Mouse (Mus musculus): ENCODE results near the gene Wdr24. TPM values are rescaled to one million over a fixed set of nuclear protein-coding genes. Genes with fewer than 3 reads are reported as not detected.
A peak's percentile ranks its signal among the peaks of the same experiment; 100 is the strongest.

Gene Wdr24
- polyA plus RNA-seq, 1 experiment from 2014 or later, result 24.3 TPM

DNA sequence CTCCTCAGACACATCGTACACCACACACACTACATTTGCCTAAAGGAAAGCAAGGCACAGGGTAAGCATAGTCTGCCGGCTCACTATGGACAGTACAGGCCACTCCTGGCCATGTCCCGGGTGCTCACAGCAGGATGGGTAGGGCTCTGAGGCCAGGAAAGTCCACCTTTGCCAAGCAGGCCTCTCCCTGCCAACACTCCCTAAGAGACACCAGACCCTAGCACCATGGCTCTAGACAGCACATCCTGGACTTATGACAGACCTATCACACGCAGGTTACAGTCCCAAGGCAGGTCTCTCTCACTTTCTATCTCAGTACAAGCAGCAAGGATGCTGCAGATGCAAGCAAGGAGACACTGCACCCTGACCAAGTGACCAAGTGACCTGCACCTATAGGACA, 19.7 kb downstream of the Wdr24 start:
- H3K36me3 ChIP-seq, result peaks cover 42% of the 10 kb centered on the region
- H3K4me2 ChIP-seq, result peak overlapping the region; percentile 88
- H3K9ac ChIP-seq, result 0 out of 2 replicates have a peak overlapping the region, but pooled peaks have one; percentile 88
- no peak overlapping the region for H3K27ac ChIP-seq
- peaks cover 18% of the 10 kb centered on the region for H3K4me1 ChIP-seq
- no peaks in the 10 kb centered on the region for H3K9me3 ChIP-seq
- WGBS, result 90% methylated on average over 4 of the region's 4 CpGs
- no peak for ATAC-seq (ENCODE audit: insufficient read depth, low FRiP score, low read depth)
- H3K4me3 ChIP-seq (replicated peaks), result peak overlapping the region; percentile 87
- H3K27me3 ChIP-seq (replicated peaks), result no peaks in the 10 kb centered on the region

DNA sequence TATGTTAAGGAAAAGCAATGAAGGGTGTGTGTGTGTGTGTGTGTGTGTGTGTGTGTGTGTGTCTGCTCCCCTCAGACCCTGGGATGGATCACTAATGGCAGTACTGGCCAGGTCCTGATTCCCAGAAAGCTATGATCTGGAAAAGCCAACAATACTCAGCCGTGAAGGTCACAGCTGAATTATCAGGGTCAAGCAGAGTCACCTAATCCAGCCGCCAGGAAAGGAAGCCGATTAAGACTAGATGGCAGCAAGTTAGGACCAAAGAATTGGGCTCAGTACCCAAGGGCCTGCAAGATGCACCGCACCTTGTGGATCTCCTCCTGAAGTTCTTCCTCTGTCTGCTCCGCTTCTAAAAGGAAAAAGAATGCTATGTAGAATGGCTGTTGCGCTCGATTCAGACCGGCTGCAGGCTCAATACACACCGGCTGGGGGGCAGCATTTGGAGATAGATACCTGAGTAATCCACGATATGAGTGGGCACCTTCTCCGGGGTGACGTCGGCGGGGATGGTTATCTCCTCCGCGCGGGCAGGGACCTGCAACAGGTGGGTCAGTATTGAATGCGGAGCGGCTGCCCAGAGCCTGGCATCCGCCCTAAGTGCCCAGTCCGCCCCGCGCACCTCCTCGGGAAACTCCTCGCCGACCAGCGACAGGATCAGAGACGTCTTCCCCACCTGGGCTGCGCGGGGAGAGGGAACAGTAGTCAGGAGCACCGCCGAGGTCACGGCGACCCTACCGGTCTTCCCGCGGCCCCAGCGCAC, 20.4 kb downstream of the Wdr24 start:
- H3K36me3 ChIP-seq, result peaks cover 45% of the 10 kb centered on the region
- WGBS, result 2% methylated on average over 38 of the region's 38 CpGs
- no peaks in the 10 kb centered on the region for H3K9me3 ChIP-seq
- H3K27me3 ChIP-seq (replicated peaks), result no peaks in the 10 kb centered on the region
- peak; percentile 3; the same call in 1 of the 2 replicates for ATAC-seq (ENCODE audit: insufficient read depth, low FRiP score, low read depth)
- peak overlapping the region; percentile 88 for H3K4me2 ChIP-seq
- peak overlapping the region; percentile 86 for H3K27ac ChIP-seq
- H3K4me3 ChIP-seq (replicated peaks), result peak overlapping the region; percentile 87
- peak overlapping the region; percentile 88 for H3K9ac ChIP-seq
- H3K4me1 ChIP-seq, result peaks cover 17% of the 10 kb centered on the region

DNA sequence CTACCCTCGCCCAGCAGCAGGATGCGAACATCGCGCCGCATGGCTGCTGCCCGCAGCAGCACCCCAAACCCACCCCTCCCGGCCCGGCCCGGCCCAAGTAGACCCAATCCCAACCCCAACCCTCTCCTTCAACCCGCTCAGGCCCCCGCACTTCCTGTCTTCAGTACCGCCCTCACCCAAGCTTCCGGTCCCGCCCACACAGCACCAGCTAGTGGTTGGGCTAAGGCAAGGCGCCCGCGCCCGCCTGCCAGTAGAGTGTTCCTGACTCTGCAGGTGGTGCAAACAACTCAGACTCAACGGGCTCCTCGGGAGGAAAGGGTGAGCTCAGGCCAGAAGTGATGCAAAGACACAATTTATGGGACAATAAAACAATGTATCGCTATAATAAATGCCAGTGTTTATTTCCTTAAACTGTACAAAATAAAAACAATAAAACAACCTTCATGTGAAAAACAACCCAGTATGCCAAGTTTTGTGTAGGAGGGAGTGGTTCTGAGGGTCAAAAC, 21.0 kb downstream of the Wdr24 start, which contains the start of gene Rhot2:
Rhot2 (minus strand) TSS at position 456 of the 506 bp plus-strand sequence.
- Histone ChIP-seq H3K27ac (peak within 1 kb of the TSS; percentile 86), H3K4me2 (peak within 1 kb of the TSS; percentile 88), H3K36me3 (peaks cover 38% of the 10 kb centered on the region), H3K9me3 (no peaks in the 10 kb centered on the region), H3K4me3 (replicated peaks) (peak within 1 kb of the TSS; percentile 87), H3K27me3 (replicated peaks) (no peaks in the 10 kb centered on the region), H3K9ac (peak within 1 kb of the TSS; percentile 88), H3K4me1 (peaks cover 15% of the 10 kb centered on the region)
- 2% methylated on average over 21 of the region's 21 CpGs for WGBS
- ATAC-seq (ENCODE audit: insufficient read depth, low FRiP score, low read depth), result peak; percentile 96

DNA sequence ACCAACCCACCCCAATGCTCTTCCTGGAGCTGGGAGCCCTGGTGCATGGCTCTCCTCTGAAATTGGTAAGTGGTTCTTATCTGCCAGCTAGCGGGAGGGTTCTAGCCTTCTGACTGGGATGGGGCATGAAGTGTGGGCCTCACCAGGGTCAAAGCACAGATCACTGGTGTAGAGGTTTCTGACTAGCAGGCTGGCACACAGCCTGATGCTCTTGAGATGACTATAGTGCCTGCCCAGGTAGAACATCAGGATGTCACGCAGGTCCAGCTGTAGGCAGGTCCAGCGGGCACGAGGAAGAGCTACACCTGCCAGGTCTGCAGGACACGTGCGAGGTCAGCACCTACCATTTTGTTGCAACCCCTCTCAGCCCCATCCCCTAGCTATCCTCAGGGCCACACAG, 36.8 kb downstream of the Wdr24 start:
- WGBS, result 89% methylated on average over 6 of the region's 6 CpGs
- Histone ChIP-seq H3K27ac (no peak overlapping the region), H3K36me3 (peaks cover under 1% of the 10 kb centered on the region; the same call in 1 of the 2 replicates), H3K4me1 (peaks cover 14% of the 10 kb centered on the region), H3K27me3 (replicated peaks) (no peaks in the 10 kb centered on the region), H3K9ac (peak overlapping the region; percentile 71; the same call in 1 of the 2 replicates), H3K4me3 (replicated peaks) (peak overlapping the region; percentile 70; the same call in 1 of the 2 replicates), H3K9me3 (no peaks in the 10 kb centered on the region), H3K4me2 (peak overlapping the region; percentile 92)
- ATAC-seq (ENCODE audit: insufficient read depth, low FRiP score, low read depth), result no peak

DNA sequence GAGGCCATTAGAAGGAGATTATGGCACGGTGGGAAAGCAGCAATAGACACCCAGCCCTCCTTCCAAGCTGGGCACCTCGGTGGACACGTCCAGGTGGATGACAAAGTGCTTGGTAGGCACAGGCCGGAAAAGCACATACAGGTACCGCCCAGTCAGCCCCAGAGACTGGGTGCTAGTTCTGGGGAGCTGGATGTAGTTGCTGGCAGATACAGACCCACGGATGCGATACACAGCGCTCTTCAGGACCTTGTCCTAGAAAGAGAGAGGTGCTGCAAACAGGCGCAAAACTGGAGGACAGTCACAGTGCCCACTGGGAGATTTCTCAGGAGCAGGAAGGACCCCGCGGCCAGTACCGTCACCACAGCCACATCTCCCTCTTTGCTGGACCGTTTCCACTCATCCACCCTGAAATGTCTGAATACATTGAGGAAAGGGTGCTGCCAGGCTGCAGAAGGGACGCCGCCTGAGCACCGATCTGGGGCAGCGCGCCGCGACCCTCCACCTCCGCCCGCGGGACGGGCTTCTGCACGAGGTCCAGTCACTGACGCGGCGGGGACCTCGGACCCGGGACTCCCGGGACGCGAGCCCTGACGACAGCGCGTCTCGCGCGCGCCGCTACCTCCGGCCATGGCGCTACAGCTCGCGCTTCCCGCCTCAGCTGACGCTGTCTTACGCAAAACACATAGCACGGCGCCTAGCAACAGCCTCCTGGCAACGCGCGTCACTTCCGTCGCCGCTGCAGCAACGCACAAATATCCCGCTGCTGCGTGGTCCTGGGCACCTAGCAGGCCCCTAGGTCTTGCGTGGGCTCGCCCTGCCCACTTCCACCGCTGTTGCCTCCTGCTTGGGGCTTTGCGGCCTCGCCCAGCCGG, 37.6 kb downstream of the Wdr24 start, which contains the start of gene Wdr90:
Wdr90 (minus strand) TSS at position 670 of the 872 bp plus-strand sequence.
- ATAC-seq (ENCODE audit: insufficient read depth, low FRiP score, low read depth), result peak; percentile 91
- no peaks in the 10 kb centered on the region for H3K36me3 ChIP-seq
- WGBS, result 3% methylated on average over 65 of the region's 65 CpGs
- H3K27ac ChIP-seq, result peak within 1 kb of the TSS; percentile 73
- H3K9me3 ChIP-seq, result no peaks in the 10 kb centered on the region
- peak within 1 kb of the TSS; percentile 92 for H3K4me2 ChIP-seq
- peak within 1 kb of the TSS; percentile 70 for H3K4me3 ChIP-seq (replicated peaks)
- peaks cover 14% of the 10 kb centered on the region for H3K4me1 ChIP-seq
- no peaks in the 10 kb centered on the region for H3K27me3 ChIP-seq (replicated peaks)
- peak within 1 kb of the TSS; percentile 71 for H3K9ac ChIP-seq

DNA sequence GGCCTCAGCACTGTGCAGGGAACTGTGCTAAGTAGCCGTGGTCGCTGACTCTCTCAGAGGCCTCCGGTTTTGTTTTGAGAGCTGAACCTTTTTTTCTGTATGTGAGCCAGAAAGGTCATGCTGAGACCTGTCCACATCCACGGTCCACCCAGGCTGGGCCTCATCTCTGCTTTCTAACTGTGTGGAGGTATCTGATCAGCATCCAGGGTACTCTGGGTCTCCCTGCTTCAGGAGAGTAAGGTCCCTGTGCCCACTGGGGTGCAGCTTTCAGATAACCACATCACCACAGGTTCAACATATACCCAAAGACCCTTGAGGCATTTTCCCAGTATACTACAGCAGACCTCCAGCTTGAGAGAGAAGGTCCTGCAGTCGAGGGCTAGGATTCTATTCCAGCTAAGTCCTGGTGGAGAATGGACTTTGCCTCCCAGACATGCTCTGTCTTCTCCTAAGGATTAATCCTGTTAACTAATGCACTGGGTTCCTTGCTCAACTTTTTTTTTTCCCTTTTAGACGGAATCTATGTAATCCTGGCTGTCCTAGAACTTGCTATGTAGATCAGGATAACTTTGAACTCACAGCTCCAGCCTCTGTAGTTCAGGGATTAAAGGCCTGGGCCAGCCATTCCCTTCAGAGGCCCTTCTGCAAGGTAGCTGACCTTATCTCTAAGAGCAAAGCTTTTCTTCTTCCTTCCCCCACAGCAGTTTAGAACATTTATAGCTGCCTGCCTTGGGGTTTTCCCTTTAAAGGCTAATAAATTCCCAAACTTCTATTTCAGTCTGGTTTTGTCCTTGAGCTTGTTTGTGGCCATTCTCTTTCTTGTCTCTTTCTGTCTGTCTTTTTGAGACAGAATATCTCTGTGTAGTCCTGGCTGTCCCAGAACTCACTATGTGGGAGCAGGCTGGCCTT, 38.5 kb downstream of the Wdr24 start:
- WGBS, result 11% methylated on average over 6 of the region's 6 CpGs
- 0 out of 2 replicates have a peak, but pooled peaks have one; percentile 5 for ATAC-seq (ENCODE audit: insufficient read depth, low FRiP score, low read depth)
- Histone ChIP-seq H3K9me3 (no peaks in the 10 kb centered on the region), H3K4me1 (peaks cover 14% of the 10 kb centered on the region), H3K27ac (peak overlapping the region; percentile 73), H3K27me3 (replicated peaks) (no peaks in the 10 kb centered on the region), H3K4me3 (replicated peaks) (peak overlapping the region; percentile 70), H3K4me2 (peak overlapping the region; percentile 92), H3K9ac (peak overlapping the region; percentile 68), H3K36me3 (no peaks in the 10 kb centered on the region)

GRCm38 (mm10) chr17:25863681-25864080, 40.3 kb downstream of the Wdr24 start:
- Histone ChIP-seq H3K9me3 (no peaks in the 10 kb centered on the region), H3K4me3 (replicated peaks) (no peak overlapping the region), H3K36me3 (no peaks in the 10 kb centered on the region), H3K4me2 (no peak overlapping the region), H3K27ac (no peak overlapping the region), H3K9ac (no peak overlapping the region), H3K4me1 (peaks cover 25% of the 10 kb centered on the region), H3K27me3 (replicated peaks) (no peaks in the 10 kb centered on the region)
- WGBS, result 84% methylated on average over 6 of the region's 6 CpGs
- ATAC-seq (ENCODE audit: insufficient read depth, low FRiP score, low read depth), result no peak

DNA sequence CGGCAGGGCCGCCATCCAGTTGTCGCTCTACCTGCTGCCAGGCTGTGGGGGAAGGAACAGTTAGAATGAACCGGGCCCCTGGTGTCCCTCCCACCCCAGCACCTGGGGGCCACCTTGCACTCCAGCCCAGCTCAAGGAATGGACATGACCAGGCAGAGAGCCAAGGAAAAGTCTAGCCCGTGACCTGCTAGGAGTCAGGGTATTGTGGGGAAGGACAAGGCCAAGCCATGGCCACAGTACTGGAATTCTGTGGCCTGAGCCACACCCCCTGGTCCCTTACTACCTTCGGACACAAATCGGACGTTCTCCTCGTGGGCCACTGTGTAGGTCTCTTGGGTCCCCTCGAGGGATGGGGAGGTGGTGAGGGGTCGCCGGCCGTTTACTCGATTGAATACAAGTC, 40.9 kb downstream of the Wdr24 start:
- H3K9ac ChIP-seq, result no peak overlapping the region
- H3K27me3 ChIP-seq (replicated peaks), result no peaks in the 10 kb centered on the region
- ATAC-seq (ENCODE audit: insufficient read depth, low FRiP score, low read depth), result no peak
- no peaks in the 10 kb centered on the region for H3K36me3 ChIP-seq
- H3K4me3 ChIP-seq (replicated peaks), result no peak overlapping the region
- peaks cover 29% of the 10 kb centered on the region for H3K4me1 ChIP-seq
- H3K9me3 ChIP-seq, result no peaks in the 10 kb centered on the region
- no peak overlapping the region for H3K4me2 ChIP-seq
- H3K27ac ChIP-seq, result no peak overlapping the region
- 93% methylated on average over 14 of the region's 14 CpGs for WGBS

- Histone ChIP-seq H3K4me1 (peaks cover 26% of the 10 kb centered on the region), H3K4me2 (no peak overlapping the region)
These were observed 41.9 kb downstream of the Wdr24 start for GRCm38 (mm10) chr17:25865288-25865687.

GRCm38 (mm10) chr17:25866172-25866571, 42.7 kb downstream of the Wdr24 start:
- Histone ChIP-seq H3K27ac (no peak overlapping the region), H3K9me3 (no peaks in the 10 kb centered on the region), H3K27me3 (replicated peaks) (no peaks in the 10 kb centered on the region), H3K36me3 (no peaks in the 10 kb centered on the region), H3K4me3 (replicated peaks) (no peak overlapping the region), H3K9ac (no peak overlapping the region), H3K4me1 (peaks cover 19% of the 10 kb centered on the region), H3K4me2 (no peak overlapping the region)
- ATAC-seq (ENCODE audit: insufficient read depth, low FRiP score, low read depth), result no peak
- WGBS, result 85% methylated on average over 3 of the region's 3 CpGs

More at GRCm38 (mm10) chr17:25865288-25865687, 41.9 kb downstream of the Wdr24 start:
- no peaks in the 10 kb centered on the region for H3K27me3 ChIP-seq (replicated peaks)
- no peaks in the 10 kb centered on the region for H3K9me3 ChIP-seq
- 84% methylated on average over 11 of the region's 11 CpGs for WGBS
- no peak for ATAC-seq (ENCODE audit: insufficient read depth, low FRiP score, low read depth)
- no peaks in the 10 kb centered on the region for H3K36me3 ChIP-seq
- peak overlapping the region; percentile 31; the same call in 1 of the 2 replicates for H3K27ac ChIP-seq
- H3K9ac ChIP-seq, result no peak overlapping the region
- peak overlapping the region; percentile 6; the same call in 1 of the 2 replicates for H3K4me3 ChIP-seq (replicated peaks)

- Histone ChIP-seq H3K36me3 (no peaks in the 10 kb centered on the region), H3K27me3 (replicated peaks) (no peaks in the 10 kb centered on the region), H3K27ac (peak overlapping the region; percentile 60), H3K4me2 (peak overlapping the region; percentile 99), H3K9me3 (no peaks in the 10 kb centered on the region), H3K9ac (peak overlapping the region; percentile 53; the same call in 1 of the 2 replicates), H3K4me3 (replicated peaks) (peak overlapping the region; percentile 80), H3K4me1 (peaks cover 14% of the 10 kb centered on the region)
- WGBS, result 17% methylated on average over 7 of the region's 7 CpGs
- ATAC-seq (ENCODE audit: insufficient read depth, low FRiP score, low read depth), result no peak
These were observed 44.0 kb downstream of the Wdr24 start for GRCm38 (mm10) chr17:25867509-25867835.
